Mouse (Mus musculus): ENCODE results near the gene Palm2. TPM values are rescaled to one million over a fixed set of nuclear protein-coding genes. Genes with fewer than 3 reads are reported as not detected.

The Palm2 gene
- total and polyA plus RNA-seq, 3 experiments = not detected

DNA sequence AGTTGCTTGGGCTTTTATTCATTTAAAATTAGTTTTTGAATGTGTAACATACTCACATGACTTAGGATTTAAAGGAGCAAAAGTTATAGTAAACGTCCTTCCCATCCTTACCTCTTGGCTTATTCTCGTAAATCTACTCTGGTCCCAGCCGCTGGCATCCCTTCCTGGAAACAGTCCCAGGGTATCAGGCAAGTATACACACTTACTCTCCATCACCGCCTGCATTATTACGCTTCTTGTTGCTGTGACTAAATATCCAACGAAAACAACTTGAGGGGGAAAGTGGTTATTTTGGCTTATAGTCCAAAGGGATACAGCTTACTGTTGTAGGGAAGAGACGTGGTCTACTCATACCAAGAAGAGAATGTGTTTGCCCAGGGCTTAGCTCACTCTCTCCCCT, 113.7 kb downstream of the Palm2 start:
- no peaks in the 10 kb centered on the region for H3K36me3 ChIP-seq (ENCODE audit: control insufficient read depth in 1 of 2, insufficient read depth in 2 of 2, low read length in 2 of 2)
- TF ChIP-seq E2F4 (IDR thresholded peaks at IDR 0.05; ENCODE audit: borderline replicate concordance, low read depth, low read length) (no peak), POLR2AphosphoS2 (IDR thresholded peaks at IDR 0.05; ENCODE audit: low read length) (no peak), MAX (IDR thresholded peaks at IDR 0.05; ENCODE audit: low read length) (no peak), MXI1 (IDR thresholded peaks at IDR 0.05; ENCODE audit: low read depth, low read length) (no peak), NELFE (IDR thresholded peaks at IDR 0.05; ENCODE audit: low read depth, low read length) (no peak), RCOR1 (IDR thresholded peaks at IDR 0.05; ENCODE audit: low read depth, low read length) (no peak), EP300 (IDR thresholded peaks at IDR 0.05; ENCODE audit: low read depth in 1 of 2, low read length in 2 of 2) (no peak), ELF1 (IDR thresholded peaks at IDR 0.05; ENCODE audit: low read depth, low read length) (no peak), NRF1 (IDR thresholded peaks at IDR 0.05; ENCODE audit: insufficient read depth, low read depth, low read length, poor library complexity, severe bottlenecking) (no peak), CHD1 (IDR thresholded peaks at IDR 0.05; ENCODE audit: low read depth, low read length) (no peak), KAT2A (conservative IDR thresholded peaks at IDR 0.05; ENCODE audit: low read depth, low read length) (no peak), ZNF384 (IDR thresholded peaks at IDR 0.05; ENCODE audit: low read depth, low read length) (no peak), UBTF (IDR thresholded peaks at IDR 0.05; ENCODE audit: borderline replicate concordance, insufficient read depth, low read depth, low read length) (no peak), USF2 (IDR thresholded peaks at IDR 0.05; ENCODE audit: borderline replicate concordance in 1 of 2, insufficient read depth in 1 of 2, low read depth in 1 of 2, low read length in 2 of 2) (no peak), USF1 (IDR thresholded peaks at IDR 0.05; ENCODE audit: low read depth, low read length) (no peak), SIN3A (IDR thresholded peaks at IDR 0.05; ENCODE audit: low read length) (no peak), POLR2A (IDR thresholded peaks at IDR 0.05; ENCODE audit: control insufficient read depth in 1 of 2, insufficient read depth in 1 of 2, low read depth in 1 of 2, low read length in 2 of 2, poor library complexity in 1 of 2) (no peak)
- H3K27ac ChIP-seq (ENCODE audit: control insufficient read depth, low read depth, low read length) = no peak overlapping the region
- no peaks in the 10 kb centered on the region for H3K27me3 ChIP-seq (ENCODE audit: control insufficient read depth in 1 of 2, insufficient read depth in 2 of 2, low read length in 2 of 2)
- H3K79me2 ChIP-seq (ENCODE audit: control insufficient read depth, insufficient read depth, low read length, poor library complexity) = no peaks in the 10 kb centered on the region
- H3K9ac ChIP-seq (ENCODE audit: control insufficient read depth, low read depth, low read length, poor library complexity, severe bottlenecking) = no peak overlapping the region
- H3K4me1 ChIP-seq (ENCODE audit: control insufficient read depth in 1 of 2, insufficient read depth in 2 of 2, low read length in 2 of 2) = no peaks in the 10 kb centered on the region
- no peak for DNase-seq (ENCODE audit: low read depth, low spot score)
- no peaks in the 10 kb centered on the region for H3K9me3 ChIP-seq (replicated peaks; ENCODE audit: insufficient read depth, low read length)
- no peak overlapping the region for H3K4me3 ChIP-seq (ENCODE audit: control insufficient read depth in 1 of 2, insufficient read depth in 1 of 2, low read depth in 2 of 2, low read length in 2 of 2)

DNA sequence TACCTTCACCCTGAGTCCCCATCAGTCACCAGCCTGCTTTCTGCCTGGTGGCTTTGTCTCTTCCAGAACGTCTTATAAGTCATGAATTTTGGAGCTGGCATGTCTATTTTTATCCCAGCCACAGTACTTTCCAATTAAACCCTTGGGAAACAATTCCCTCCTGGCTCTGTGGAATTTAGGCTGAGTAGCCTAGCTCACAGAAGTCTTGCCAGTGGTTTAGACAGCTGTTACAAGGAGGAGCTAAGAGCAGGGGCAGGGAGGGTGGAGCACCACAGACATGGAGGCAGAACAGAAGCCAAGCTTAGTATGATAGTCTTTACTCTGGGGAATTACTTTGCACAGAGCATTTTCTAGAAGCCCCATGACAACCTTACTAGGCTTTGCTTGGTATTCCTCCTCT, 116.2 kb downstream of the Palm2 start:
- H3K9ac ChIP-seq (ENCODE audit: control insufficient read depth, low read depth, low read length, poor library complexity, severe bottlenecking) = no peak overlapping the region
- H3K4me3 ChIP-seq (ENCODE audit: control insufficient read depth in 1 of 2, insufficient read depth in 1 of 2, low read depth in 2 of 2, low read length in 2 of 2) = no peak overlapping the region
- no peak for TF ChIP-seq CHD2 (IDR thresholded peaks at IDR 0.05; ENCODE audit: low read length)
- TF ChIP-seq USF1 (IDR thresholded peaks at IDR 0.05; ENCODE audit: low read depth, low read length) = no peak
- TF ChIP-seq MEF2A (IDR thresholded peaks at IDR 0.05; ENCODE audit: extremely low read depth, insufficient replicate concordance, low read depth, low read length, poor library complexity, severe bottlenecking) = no peak
- no peak overlapping the region for H3K27ac ChIP-seq (ENCODE audit: control insufficient read depth, low read depth, low read length)
- no peaks in the 10 kb centered on the region for H3K27me3 ChIP-seq (ENCODE audit: control insufficient read depth in 1 of 2, insufficient read depth in 2 of 2, low read length in 2 of 2)
- no peak for DNase-seq (ENCODE audit: low read depth, low spot score)
- no peaks in the 10 kb centered on the region for H3K4me1 ChIP-seq (ENCODE audit: control insufficient read depth in 1 of 2, insufficient read depth in 2 of 2, low read length in 2 of 2)
- no peaks in the 10 kb centered on the region for H3K79me2 ChIP-seq (ENCODE audit: control insufficient read depth, insufficient read depth, low read length, poor library complexity)
- no peaks in the 10 kb centered on the region for H3K36me3 ChIP-seq (ENCODE audit: control insufficient read depth in 1 of 2, insufficient read depth in 2 of 2, low read length in 2 of 2)
- H3K9me3 ChIP-seq (replicated peaks; ENCODE audit: insufficient read depth, low read length) = no peaks in the 10 kb centered on the region

Data from MEL (cell line).